Mouse (Mus musculus) intestine, postnatal 0 days (tissue): ENCODE data around the gene Rreb1. TPM values are rescaled to one million over a fixed set of nuclear protein-coding genes. Genes with fewer than 3 reads are reported as not detected.

Experiments used
- ATAC-seq: fragments of 200-750 bp; cut with Nextera tagmentation; 2 replicates; pipeline ENCODE4 v1.8.0; 2017; ENCODE audit warnings: mild to moderate bottlenecking, moderate TSS enrichment, moderate library complexity
- H3K27ac ChIP-seq: fragments of 300-500 bp; sonication (generic); 2 replicates; pipeline ENCODE4 v1.5.1; 2014; ENCODE audit warnings: mild to moderate bottlenecking, low read depth, low read length, moderate library complexity
- H3K27me3 ChIP-seq: fragments of 300-500 bp; sonication (generic); replicated peaks from 2 replicates; pipeline ENCODE4 v1.6.1; 2014; ENCODE audit warnings: low read length, mixed read lengths; ENCODE audit not compliant: control insufficient read depth, insufficient read depth
- H3K36me3 ChIP-seq: fragments of 300-500 bp; sonication (generic); 2 replicates; pipeline ENCODE4 v1.6.1; 2014; ENCODE audit warnings: mild to moderate bottlenecking, moderate library complexity; ENCODE audit not compliant: control insufficient read depth, insufficient read depth
- H3K4me1 ChIP-seq: fragments of 300-500 bp; sonication (generic); replicated peaks from 2 replicates; pipeline ENCODE4 v1.6.1; 2014; ENCODE audit warnings: antibody characterized with exemption, low read length, mixed read lengths; ENCODE audit not compliant: control insufficient read depth, insufficient read depth
- H3K4me2 ChIP-seq: fragments of 300-500 bp; sonication (generic); replicated peaks from 2 replicates; pipeline ENCODE4 v1.6.1; 2014; ENCODE audit warnings: low read depth, mild to moderate bottlenecking, moderate library complexity
- H3K4me3 ChIP-seq: fragments of 300-500 bp; sonication (generic); 2 replicates; pipeline ENCODE4 v1.5.1; 2014; ENCODE audit warnings: low read depth, low read length
- H3K9ac ChIP-seq: fragments of 300-500 bp; sonication (generic); 2 replicates; pipeline ENCODE4 v1.6.1; 2014; ENCODE audit warnings: mild to moderate bottlenecking, low read depth, low read length
- H3K9me3 ChIP-seq: fragments of 300-500 bp; sonication (generic); 2 replicates; pipeline ENCODE4 v1.6.1; 2016; ENCODE audit warnings: mixed run types; ENCODE audit not compliant: control insufficient read depth
- CTCF ChIP-seq: sonication (generic); IDR thresholded peaks from 2 replicates; pipeline ENCODE4 v1.5.1; 2016; ENCODE audit warnings: low read depth, mild to moderate bottlenecking, control low read depth, antibody characterized with exemption, moderate library complexity
- WGBS: fragments of 180-500 bp; shearing (Covaris S2); extraction: QIAGEN DNeasy Blood & Tissue Kit; methylation state at CpG from one replicate; pipeline ENCODE4 v1.1.7; 2014; 5-methylcytosine and 5-hydroxymethylcytosine counted together
- polyA plus RNA-seq: library from polyadenylated mRNA; unstranded; fragments of >200 nt; fragmentation: Nextera tagmentation; extraction: Ambion mirVana; gene quantifications from 2 replicates; pipeline ENCODE4 v1.2.1, GENCODE M21; 2015

The Rreb1 gene
- polyA plus RNA-seq, 1 experiment from 2014 or later, result 10.6 TPM

GRCm38 (mm10) chr13:37824956-37825645, 46.9 kb downstream of the Rreb1 start:
- Histone ChIP-seq H3K4me1 (peaks cover 5% of the 10 kb centered on the region; the same call in 1 of the 2 replicates), H3K4me2 (peak overlapping the region; percentile 98), H3K9me3 (no peaks in the 10 kb centered on the region), H3K36me3 (no peaks in the 10 kb centered on the region), H3K4me3 (peak overlapping the region; percentile 83), H3K27ac (peak overlapping the region; percentile 97), H3K9ac (peak overlapping the region; percentile 90), H3K27me3 (no peaks in the 10 kb centered on the region)
- ATAC-seq, result peak; percentile 16; the same call in 1 of the 2 replicates
- whole genome bisulfite sequencing, result 6% methylated on average over 27 of the region's 27 CpGs
- TF ChIP-seq CTCF, result no peak

DNA sequence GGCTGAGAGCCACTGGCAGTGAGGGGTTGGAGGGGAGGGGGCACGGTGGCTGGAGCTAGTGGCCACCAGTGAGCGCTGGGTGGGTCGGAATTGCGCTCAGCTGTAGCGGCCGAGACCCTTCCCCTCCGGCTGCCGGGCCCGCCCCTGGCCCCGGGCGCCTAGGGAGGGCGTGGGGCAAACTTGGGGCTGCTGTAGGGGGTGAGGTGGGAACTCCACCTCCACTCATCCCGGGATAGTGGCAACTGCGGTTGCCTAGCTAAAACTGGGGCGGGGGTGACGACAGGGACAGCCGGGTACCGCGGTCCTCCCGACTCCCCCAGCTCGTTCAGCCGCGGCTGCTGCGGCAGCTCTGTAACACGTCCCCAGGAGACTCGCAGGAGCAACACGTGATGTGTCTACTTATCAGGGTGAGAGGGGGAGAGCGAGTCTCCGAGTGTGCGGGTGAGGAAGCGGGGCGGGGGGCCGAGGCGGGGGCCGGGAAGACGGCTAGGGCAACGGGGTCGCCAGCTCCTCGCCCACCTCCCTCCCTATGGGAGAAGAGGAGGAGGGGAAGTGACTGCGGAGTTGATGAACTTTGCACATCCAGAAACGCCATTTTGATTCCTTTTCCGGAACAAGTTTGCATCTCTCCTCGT, 47.6 kb downstream of the Rreb1 start:
- TF ChIP-seq CTCF, result no peak
- Histone ChIP-seq H3K27me3 (no peaks in the 10 kb centered on the region), H3K9ac (peak overlapping the region; percentile 90), H3K27ac (peak overlapping the region; percentile 97), H3K4me1 (peaks cover 6% of the 10 kb centered on the region; the same call in 1 of the 2 replicates), H3K9me3 (no peaks in the 10 kb centered on the region), H3K4me2 (peak overlapping the region; percentile 98), H3K36me3 (no peaks in the 10 kb centered on the region), H3K4me3 (peak overlapping the region; percentile 83)
- ATAC-seq, result peak; percentile 55
- under 1% methylated on average over 42 of the region's 43 CpGs for WGBS

GRCm38 (mm10) chr13:37826281-37826993, 48.2 kb downstream of the Rreb1 start:
- H3K9me3 ChIP-seq, result no peaks in the 10 kb centered on the region

DNA sequence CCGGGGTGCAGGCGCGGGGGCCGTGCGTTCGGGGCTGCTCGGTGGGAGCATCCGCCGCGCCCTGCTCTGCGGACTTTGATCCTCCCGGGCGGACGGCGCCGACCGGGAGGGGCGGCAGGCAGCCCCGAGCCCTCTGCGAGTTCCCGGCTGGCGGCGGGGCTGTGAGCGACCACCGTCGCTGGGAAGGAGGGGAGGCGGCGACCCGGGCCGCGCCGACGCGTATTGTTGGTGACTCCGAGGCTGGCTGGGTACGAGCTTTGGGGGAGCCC, 48.7 kb downstream of the Rreb1 start:
- no peak for TF ChIP-seq CTCF

More at GRCm38 (mm10) chr13:37826281-37826993, 48.2 kb downstream of the Rreb1 start:
- H3K36me3 ChIP-seq, result no peaks in the 10 kb centered on the region
- peaks cover 13% of the 10 kb centered on the region for H3K4me1 ChIP-seq
- no peak for TF ChIP-seq CTCF
- H3K9ac ChIP-seq, result peak overlapping the region; percentile 90
- peak; percentile 34 for ATAC-seq
- H3K4me3 ChIP-seq, result peak overlapping the region; percentile 83
- no peaks in the 10 kb centered on the region for H3K27me3 ChIP-seq
- peak overlapping the region; percentile 98 for H3K4me2 ChIP-seq
- H3K27ac ChIP-seq, result peak overlapping the region; percentile 97
- WGBS, result under 1% methylated on average over 61 of the region's 65 CpGs

DNA sequence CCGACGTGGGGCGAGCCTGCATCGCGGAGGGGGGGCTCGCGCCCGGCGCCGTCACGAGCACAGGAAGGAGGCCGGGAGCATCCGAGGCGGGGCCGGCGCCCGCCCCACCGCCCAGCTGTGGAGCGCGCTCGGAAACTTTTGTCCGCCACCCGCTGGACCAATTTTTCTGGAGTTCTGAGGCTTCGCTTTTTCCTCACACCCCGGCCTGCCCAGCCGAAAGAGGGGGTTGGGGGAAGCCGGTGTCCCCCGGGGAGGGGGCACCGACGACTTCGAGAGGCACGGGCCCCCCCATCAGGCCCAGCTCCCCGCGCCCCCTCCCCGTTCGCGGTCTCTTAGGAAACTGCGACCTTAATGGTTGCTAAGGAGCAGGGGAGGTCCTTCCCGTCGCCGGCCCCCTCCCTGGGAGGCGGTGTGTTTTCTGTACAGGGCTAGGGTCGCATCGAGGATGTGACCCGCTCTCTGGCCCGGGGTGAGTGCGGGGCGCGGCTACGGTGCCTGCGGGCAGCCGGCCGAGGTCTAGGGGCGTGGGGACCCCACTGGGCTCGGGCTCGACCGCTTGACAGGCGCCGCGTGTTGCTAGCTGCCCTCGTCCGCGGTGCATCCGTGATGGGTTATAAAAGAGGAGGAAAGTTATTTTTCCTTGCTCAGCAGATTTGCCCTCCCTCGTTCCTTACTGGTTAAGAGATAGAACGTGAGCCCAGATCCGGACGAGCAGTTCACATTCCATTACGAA, 49.2 kb downstream of the Rreb1 start:
- H3K4me2 ChIP-seq, result peak overlapping the region; percentile 98
- H3K27me3 ChIP-seq, result no peaks in the 10 kb centered on the region
- H3K9me3 ChIP-seq, result no peaks in the 10 kb centered on the region
- peak; percentile 27; the same call in 1 of the 2 replicates for TF ChIP-seq CTCF
- H3K4me1 ChIP-seq, result peaks cover 15% of the 10 kb centered on the region
- H3K4me3 ChIP-seq, result peak overlapping the region; percentile 83
- peak overlapping the region; percentile 97 for H3K27ac ChIP-seq
- under 1% methylated on average over 68 of the region's 69 CpGs for WGBS
- H3K36me3 ChIP-seq, result no peaks in the 10 kb centered on the region
- peak; percentile 35 for ATAC-seq
- peak overlapping the region; percentile 90 for H3K9ac ChIP-seq

More for the DNA sequence above, 48.7 kb downstream of the Rreb1 start:
- H3K4me2 ChIP-seq, result peak overlapping the region; percentile 98
- H3K4me3 ChIP-seq, result peak overlapping the region; percentile 83
- H3K9ac ChIP-seq, result peak overlapping the region; percentile 90
- no peaks in the 10 kb centered on the region for H3K27me3 ChIP-seq
- H3K36me3 ChIP-seq, result no peaks in the 10 kb centered on the region
- no peaks in the 10 kb centered on the region for H3K9me3 ChIP-seq
- H3K27ac ChIP-seq, result peak overlapping the region; percentile 97
- H3K4me1 ChIP-seq, result peaks cover 15% of the 10 kb centered on the region
- peak; percentile 45 for ATAC-seq
- under 1% methylated on average over 36 of the region's 36 CpGs for WGBS
